Mouse (Mus musculus) urinary bladder, postnatal 10 days (tissue): ENCODE data around the gene Ugdh.

ENCODE experiments used
- DNase-seq: peaks from one replicate; pipeline ENCODE4 v3.0.0; 2022; ENCODE audit warnings: low spot score

The Ugdh gene

DNA sequence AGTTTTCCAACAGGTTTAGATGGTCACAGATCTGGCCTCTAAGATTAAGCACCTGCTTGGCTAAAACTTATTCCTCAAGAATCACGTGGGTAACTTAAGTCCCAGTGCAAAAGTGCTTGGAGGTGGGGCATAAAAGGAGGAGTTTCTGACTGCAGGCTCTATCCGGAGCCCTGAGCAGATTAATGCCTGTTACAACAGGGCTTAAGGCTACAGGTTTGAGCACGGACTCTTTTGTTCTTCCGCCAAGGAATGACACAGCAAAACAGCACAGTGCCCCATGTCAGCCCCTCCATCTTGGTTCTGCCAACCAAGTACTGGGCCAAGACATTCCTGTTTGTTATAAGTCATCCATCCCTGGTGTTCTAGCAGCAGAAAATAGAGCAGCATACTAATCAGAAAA, 7.4 kb downstream of the Ugdh start:
- DNase-seq: no peak

DNA sequence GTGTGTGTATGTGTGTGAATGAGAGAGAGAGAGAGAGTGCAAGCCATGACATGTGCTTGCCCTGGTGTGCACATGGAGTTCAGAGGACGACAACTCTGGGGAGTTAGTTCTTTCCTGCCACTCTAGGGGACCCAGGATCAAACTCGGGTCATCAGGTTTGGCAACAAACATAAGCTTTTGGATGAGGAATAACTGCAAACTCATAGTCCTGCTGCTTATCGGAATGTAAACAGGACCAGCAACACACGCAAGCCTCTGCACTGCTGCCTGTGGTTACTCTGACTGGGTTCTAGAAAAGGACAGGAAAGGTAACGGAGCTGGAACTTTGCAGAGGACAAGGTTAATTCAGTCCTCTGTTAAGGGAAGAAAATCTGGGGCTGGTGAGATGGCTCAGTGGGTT, 10.5 kb downstream of the Ugdh start:
- DNase-seq: no peak

DNA sequence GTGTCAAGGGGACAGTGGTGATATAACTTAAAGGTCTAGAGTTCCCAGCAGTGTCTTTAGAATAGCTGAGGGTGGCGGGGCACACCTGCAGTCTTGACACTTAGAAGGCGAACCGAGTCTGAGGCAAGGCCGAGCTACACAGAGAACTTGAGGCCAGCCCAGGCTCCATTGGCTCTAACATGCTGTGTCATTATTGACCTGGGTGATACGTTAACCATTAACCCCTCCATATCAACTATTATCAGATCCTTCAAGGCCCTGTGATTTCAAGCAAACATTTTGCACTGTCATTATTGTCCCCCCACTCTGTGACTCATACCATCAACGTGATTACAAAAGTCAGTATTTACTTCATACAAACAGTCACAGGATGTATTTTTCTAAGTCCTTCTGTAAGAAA, 11.5 kb downstream of the Ugdh start:
- no peak for DNase-seq

DNA sequence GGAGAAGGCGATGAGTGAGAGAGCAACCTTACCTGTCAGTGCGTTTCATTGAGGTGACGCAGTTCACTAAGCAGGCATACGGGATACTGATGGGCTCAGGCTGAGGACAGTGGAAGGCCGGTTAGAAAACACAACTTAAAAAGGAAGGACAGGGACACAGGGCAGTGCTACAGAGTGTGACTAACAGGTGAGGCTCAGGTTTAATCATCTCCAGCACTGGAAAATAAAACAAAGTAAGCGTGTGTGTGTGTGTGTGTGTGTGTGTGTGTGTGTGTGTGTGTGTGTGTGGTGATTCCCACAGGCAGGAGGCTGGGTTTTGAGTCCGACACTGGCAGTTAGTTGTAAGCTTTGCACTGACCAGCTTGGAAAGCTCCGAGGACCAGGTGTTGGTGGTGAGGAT, 12.9 kb downstream of the Ugdh start:
- no peak for DNase-seq

DNA sequence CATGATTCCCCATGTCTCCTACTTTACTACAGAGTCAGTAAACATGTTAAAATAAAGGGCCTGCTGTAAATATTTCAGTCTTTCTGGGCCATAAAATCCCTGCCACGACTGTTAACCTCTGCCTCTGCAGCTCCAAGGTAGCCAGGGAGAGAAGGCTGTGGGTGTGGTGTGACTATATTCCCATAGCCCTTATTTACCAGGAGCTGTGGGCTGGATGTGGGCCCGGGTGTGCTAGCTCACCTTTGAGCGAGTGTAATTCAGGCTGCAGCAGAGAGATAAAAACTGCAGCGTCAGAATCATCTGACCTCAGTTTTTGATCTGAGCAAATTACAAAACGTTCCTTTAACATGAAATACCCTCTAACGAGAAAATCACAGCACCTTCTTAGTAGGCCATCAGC, 14.9 kb downstream of the Ugdh start:
- no peak for DNase-seq

DNA sequence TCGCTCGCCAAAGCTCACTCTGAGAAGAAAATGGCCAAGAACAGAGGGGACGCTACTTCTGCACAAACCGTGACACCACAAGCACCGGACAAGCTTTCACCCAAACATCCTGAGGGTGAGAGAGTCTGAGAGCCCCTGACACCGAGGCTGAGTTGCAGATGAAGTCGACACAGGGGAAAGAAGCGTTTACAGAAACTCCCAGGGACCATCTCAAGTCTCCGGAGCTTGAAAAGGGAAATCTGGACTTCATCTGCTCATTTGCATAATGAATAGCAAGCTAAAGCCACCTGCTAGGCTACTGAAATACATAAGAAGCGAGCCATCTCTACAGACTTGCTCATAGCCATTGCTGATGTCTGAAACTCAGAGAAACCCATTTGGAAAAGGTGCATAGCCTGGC, 16.6 kb downstream of the Ugdh start:
- DNase-seq: no peak

DNA sequence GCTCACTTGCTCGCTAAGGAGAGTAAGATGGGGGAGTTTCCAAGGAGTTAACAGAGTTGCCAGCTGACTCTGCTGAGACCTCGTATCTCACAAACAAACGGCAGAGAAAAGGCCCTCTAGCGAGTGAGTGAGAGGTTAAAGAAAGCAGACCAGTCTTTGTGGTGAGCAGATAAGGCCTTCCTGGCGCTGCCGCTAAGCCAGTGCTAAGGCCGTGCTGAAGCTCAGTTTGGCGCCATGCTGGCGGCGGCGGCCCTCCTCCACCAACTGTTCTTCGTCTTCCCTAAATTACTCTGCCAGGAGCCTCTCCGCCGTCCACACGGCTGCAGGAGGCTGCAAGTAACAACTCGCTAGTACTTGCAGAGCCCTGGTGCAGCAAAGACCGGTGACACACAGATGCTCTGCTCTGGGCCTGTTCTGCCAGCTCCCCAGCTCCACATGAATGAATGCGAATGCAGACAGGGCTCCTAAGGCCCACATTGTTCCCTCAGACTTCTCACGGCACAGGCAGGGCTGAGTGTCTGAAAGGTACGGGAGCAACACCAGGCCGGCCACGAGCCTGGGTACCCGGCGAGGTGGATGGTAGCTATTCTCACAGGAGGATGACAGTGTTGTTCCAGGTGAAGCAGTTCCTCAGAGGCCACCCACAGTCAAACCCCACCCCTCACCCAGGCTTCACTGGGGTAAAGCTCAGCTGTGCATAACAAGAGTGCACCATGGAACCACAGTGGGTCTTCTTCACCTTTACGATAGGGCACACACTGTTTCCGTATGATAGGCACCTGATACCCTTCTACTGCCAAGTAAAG, 19.9 kb downstream of the Ugdh start:
- DNase-seq: no peak

DNA sequence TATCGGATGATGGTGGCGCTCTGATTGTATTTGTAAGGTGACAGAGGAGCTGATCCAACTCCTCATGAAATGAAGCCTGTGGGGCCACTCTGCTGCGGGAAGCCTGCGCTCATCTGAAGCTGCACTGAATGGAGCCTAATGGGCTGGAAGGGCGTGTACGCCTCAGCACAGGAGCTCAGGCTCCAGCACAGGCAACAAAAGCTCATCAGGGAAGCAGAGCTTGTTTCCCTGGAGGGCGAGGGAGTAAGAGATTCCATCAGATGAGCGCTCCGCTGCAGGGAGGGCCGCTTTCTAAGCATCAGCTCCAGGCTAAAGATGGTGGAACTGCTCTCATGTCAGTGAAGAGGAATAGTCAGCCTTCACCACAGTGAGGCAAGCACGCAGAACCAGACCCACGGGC, 27.8 kb downstream of the Ugdh start:
- no peak for DNase-seq

DNA sequence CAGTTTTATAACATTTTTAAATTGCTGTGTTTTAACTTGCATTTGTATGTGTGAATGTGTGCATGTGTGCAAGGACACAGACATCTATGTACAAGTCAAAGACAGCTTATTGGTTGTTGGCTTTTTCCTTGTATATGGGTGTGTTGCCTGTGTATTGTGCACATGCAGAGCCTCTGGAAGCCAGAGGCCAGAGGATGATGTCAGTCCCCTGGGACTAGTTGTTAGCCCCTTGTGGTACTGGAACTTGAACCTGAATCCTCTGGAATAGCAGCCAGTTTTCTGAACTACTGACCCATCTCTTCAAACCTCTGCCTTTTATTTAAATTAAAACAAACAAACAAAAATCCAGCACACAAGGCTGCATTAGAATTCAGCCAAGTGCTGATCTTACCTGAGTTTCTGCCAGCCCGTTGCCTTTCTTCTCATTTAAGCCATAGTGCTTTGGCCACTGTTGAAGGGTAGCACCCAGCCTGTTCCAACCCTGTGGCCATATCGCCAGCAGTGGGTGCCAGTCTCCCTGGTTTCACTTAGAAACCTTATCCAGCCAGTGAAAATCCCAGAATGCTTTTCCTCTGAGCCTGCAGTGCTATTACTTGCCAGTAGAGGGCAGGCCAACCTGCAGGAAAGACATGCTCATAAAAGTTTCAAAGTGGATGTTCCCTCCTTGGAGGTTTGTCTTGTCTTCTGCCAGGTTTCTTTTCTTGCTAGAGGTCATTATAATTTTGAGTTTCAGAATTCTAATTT, 34.3 kb downstream of the Ugdh start:
- DNase-seq: peak; percentile 49

DNA sequence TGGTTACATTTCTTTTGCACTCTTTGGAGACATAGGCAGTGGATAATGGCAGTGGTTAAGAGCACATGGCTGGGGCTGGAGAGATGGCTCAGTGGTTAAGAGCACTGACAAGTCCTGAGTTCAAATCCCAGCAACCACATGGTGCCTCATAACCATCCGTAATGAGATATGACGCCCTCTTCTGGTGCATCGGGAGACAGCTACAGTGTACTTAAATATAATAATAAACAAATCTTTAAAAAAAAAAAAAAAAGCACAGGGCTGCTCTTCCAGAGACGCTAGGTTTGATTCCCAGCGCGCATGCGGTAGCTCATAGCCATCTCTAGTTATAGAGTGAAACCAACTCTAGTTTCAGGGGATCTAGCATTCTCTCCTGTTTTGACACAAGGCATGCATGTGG, 41.3 kb downstream of the Ugdh start:
- DNase-seq: no peak

DNA sequence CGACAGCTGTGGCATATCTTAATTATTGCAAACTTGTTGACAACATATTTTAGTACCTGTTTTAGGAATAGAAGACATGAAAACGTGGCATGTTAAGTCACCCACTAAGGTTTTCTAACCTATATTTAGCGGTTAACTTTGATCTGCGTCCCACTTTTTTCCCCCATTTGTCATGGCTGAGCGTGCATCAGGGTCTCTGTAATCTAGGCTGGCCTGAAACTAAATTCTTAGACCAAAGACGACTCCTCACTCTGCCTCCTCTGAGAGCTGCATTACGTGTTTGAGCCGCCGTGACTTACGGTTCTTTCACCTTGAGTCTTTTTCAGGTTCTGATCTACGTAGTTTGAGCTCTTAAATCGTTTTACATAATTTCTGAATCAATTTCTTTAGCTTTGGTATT, 44.0 kb downstream of the Ugdh start:
- no peak for DNase-seq

DNA sequence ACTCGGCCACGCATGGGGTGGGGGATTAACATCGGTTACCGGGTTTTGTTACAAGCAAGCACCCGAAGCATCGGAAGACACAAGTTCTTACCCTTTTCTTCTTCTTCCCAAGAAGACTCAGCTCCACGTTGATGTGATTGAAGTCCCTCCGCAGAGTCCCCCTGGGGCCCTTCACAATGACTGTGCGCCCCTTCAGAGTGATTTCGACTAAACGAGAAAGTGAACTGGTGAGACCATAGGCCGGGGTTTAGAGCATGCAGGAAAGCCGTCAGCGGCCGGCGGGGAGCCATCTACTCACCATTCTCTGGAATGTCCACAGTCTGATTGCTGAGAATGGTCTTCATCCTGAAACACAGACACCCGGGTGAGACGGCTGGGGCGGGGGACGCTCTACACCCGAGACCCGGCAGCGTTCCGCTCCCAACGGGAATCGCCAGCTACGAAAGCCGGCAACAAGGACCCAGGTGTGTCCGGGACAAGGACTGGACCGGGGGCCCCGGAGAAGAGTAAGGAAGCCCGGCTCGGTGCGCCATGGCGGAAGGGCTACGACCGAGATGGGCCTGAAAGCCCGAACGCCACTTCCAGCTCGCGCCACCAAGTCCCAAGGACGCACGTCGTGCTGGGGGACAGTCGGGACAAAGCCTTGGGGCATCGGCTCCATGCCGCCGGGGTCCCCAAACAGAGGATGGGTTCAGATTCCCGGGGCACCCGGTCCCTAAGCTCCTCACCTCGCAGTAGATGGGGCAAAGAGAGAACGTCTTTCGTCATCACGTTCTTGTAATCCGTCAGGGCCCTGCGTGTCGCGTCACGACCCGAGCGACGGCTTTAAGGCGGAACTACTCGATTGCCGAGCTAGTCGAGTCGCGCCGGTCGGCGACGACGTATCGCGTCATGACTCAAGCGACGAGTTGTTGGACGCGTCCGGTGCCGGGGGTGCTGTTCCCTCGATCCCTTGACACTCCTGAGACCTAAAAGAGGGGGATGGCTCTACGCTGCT, 44.8 kb downstream of the Ugdh start, which contains the start of the genes Rpl9 and Lias:
Rpl9 (minus strand) TSS at position 797 of the 997 bp plus-strand sequence.
Lias (plus strand) TSS at position 850 of the 997 bp plus-strand sequence.
- DNase-seq: peak; percentile 98

DNA sequence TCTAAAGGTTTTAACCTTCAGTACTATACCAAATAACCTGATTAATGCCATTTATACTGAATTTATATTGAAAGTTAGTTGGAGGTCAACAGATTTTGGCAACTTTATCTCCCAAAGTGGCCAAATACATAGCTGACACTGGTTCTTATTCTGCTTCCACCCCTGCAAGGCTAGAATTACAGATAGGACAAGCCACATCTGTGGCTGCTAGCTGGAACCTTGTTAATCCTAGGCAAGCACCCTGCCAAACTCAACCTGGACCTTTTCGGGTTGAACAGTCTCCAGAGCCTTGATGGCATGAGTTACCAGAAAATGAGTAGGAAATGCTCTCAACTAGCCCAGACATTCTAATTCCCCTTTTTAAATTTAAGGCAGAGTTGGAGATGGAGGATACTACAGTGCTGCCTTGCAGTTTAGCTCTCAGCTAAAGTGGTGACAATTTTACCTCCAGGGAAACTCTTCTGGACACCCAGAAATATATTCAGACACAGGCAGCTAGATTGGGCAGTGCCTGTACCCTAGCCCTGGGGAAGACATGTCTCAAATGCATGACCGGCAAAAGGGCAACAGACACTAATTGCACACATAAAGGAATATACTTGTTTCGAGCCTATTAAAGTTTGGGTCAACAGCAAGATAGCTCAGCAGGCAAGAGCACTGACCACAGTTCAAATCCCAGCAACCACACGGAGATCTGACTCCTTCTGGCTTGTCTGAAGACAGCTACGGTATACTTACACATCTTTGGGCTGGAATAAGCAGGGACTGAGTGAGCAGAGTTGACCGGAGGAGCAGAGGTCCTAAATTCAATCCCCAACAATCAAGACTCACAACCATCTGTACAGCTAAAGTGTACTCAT, 48.5 kb downstream of the Ugdh start:
- no peak for DNase-seq

DNA sequence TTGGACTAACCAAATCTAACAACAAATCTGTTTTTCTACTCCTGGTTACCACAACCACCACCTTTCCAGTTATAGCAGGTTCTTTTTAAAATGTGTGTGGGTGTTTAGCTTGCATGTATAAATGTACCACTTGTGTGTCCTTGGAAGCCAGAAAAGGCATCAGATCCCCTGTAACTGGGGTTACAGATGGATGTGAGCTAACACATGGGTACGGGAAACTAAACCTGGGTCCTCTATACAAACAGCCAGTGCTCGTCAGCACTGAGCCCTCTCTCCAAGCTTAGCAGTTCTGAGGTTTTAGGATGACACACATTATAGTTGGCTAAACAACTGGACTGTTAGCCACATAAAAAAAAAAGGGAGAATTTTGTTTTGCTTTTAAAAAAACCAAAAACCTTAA, 50.0 kb downstream of the Ugdh start:
- DNase-seq: no peak

DNA sequence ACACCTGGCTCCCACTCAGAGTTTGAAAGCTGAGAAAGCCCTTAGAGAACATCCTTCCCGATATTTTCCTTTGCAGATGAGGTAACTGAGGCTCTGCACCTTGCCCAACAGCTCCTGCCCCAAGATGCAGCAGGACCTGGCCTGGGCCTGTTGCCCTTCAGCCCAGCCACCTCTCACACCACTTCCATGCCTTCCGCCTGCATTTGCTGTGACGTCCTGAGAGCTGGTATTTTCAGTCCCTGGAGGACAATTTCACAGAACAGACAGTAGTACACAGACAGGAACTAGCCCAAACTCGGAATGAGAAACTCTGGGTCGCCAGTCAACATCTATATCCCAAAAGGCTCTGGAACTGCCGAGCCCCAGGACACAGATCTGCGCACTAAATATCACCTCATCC, 61.0 kb downstream of the Ugdh start:
- no peak for DNase-seq

DNA sequence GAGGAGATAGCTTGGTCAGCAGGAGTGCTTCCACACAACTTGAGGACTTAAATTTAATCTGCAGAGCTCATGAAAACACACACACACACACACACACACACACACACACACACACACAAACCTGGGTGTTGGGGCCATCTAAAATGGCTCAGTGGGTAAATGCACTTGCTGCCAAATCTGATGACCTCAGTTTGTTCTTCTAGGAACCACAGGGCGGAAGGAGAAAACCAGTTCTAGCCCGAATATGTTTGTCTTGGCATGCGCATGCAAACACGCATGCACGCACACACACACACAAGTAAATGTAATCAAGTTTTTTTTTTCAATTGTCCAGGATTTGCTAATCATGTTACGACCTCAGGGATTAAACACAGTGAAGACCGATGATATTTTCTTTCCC, 64.2 kb downstream of the Ugdh start:
- DNase-seq: no peak

DNA sequence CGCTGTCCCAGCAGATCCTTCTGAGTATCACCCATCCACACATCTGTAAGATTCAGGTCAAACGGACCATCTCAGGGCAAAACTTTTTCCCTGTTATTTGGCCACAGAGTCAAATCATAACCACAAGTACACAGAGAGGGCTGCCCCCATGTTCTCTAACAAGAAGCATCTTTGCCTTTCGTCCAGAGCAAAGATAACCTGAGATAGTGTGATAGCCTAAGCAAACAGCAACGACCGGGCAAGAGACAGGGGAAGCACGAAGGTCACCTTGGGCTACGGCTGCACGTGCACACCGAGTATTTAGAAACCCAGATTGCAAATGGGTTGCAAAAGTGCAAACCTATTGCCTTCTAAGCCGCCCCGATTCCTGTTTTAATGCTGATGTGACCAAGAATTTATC, 67.9 kb downstream of the Ugdh start:
- DNase-seq: no peak
